Mouse (Mus musculus) testis, adult 2 months (tissue): Measurements from ENCODE around the gene Cma1. TPM values are rescaled to one million over a fixed set of nuclear protein-coding genes. Genes with fewer than 3 reads are reported as not detected.

Source experiments
- H3K27ac ChIP-seq: fragments of 200-500 bp; 2 replicates; pipeline ENCODE4 v1.5.1; 2012; ENCODE audit warnings: low read depth, low read length; ENCODE audit not compliant: control insufficient read depth, insufficient read depth
- H3K27me3 ChIP-seq: fragments of 200-500 bp; 2 replicates; pipeline ENCODE4 v1.6.1; 2012; ENCODE audit warnings: mild to moderate bottlenecking, low read length, moderate library complexity; ENCODE audit not compliant: control insufficient read depth, insufficient read depth
- H3K36me3 ChIP-seq: fragments of 200-500 bp; 2 replicates; pipeline ENCODE4 v1.6.1; 2012; ENCODE audit warnings: mild to moderate bottlenecking, low read length; ENCODE audit not compliant: control insufficient read depth, insufficient read depth
- H3K4me1 ChIP-seq: fragments of 200-500 bp; 2 replicates; pipeline ENCODE4 v1.6.1; 2012; ENCODE audit warnings: low read length; ENCODE audit not compliant: control insufficient read depth, insufficient read depth
- H3K4me3 ChIP-seq: fragments of 200-500 bp; 2 replicates; pipeline ENCODE4 v1.5.1; 2012; ENCODE audit warnings: low read depth, mild to moderate bottlenecking, low read length, moderate library complexity, mixed read lengths; ENCODE audit not compliant: control insufficient read depth
- CTCF ChIP-seq: fragments of 200-500 bp; IDR thresholded peaks from 2 replicates; pipeline ENCODE4 v1.5.1; 2012; ENCODE audit warnings: low read depth, mild to moderate bottlenecking, inconsistent platforms, low read length, moderate library complexity; ENCODE audit not compliant: control insufficient read depth, insufficient read depth, insufficient replicate concordance
- POLR2A ChIP-seq: fragments of 200-500 bp; IDR thresholded peaks from 2 replicates; pipeline ENCODE4 v1.6.1; 2012; ENCODE audit warnings: low read depth, mild to moderate bottlenecking, inconsistent platforms, low read length, moderate library complexity; ENCODE audit not compliant: control insufficient read depth
- polyA plus RNA-seq: library from polyadenylated mRNA; depleted of rRNA; stranded (reverse); fragments of >200 nt; gene quantifications from 2 replicates; pipeline ENCODE4 v1.2.3, GENCODE M21; 2012; rRNA removed

Gene Cma1
- polyA plus RNA-seq, 1 experiment: 0.10 TPM

DNA sequence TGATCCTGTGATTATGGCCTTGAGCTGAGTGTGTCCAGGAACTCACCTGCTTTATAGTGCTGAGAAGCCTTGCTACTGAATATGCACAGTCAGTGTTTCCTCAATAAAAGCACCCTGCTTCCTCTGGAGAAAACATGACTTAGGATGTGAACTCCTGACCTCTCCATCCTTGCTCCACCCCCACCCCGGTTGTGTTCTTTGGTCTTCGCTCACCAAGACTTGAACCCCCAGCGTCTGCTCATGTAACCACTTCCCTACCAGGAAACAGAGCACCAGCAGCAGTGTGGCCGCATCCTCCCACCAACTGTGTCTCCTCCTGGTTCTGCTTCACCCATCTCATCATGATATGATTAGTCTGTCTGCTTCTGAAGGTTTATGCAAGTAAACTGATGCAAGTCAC is 31.1 kb downstream of the Cma1 start:
- Histone ChIP-seq H3K4me1 (no peaks in the 10 kb centered on the region), H3K4me3 (no peak overlapping the region), H3K36me3 (no peaks in the 10 kb centered on the region), H3K27ac (no peak overlapping the region), H3K27me3 (no peaks in the 10 kb centered on the region)
- TF ChIP-seq POLR2A (no peak), CTCF (no peak)

DNA sequence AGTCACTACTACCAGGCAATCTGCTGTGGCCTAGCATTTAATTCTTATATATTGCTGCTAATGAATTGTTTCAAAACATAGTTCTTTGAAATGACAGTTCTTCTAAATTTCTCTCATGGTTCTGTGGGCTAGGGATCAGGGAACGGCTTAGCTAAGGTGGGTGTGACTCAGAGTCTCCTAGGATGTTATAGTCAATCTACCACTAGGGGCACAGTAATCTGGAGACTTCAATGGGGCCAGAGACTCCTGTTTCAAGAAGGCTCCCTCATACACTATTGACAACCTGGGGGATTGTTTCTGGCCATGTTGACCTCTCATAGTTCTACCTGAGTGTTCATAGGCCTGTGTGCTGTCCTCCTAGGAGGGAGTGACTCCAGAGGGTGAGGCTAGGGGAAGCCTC is 39.0 kb downstream of the Cma1 start:
- Histone ChIP-seq H3K27me3 (no peaks in the 10 kb centered on the region), H3K4me1 (peaks cover 3% of the 10 kb centered on the region; the same call in 1 of the 2 replicates), H3K36me3 (no peaks in the 10 kb centered on the region), H3K27ac (no peak overlapping the region), H3K4me3 (no peak overlapping the region)
- TF ChIP-seq CTCF: no peak
- TF ChIP-seq POLR2A: no peak

DNA sequence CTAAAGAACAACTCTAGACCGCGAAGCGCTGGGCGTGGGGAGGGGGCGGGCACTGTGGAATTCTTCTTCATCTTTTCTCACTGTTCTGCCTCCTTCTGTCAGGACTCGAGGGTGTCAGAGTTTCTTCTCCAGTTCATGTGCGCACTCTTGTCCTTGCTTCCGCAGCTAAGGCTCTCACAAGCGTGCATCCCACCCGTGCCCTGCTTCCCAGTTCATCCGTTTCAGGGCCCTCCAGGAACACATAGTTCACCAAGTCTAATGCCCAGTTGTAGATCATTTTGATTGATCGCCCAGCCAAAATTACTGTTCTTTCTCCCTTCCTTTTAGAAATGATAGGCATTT is 44.1 kb downstream of the Cma1 start:
- Histone ChIP-seq H3K4me1 (peaks cover 16% of the 10 kb centered on the region), H3K36me3 (no peaks in the 10 kb centered on the region), H3K27ac (peak overlapping the region; percentile 68), H3K4me3 (peak overlapping the region; percentile 92), H3K27me3 (no peaks in the 10 kb centered on the region)
- TF ChIP-seq POLR2A: no peak
- no peak for TF ChIP-seq CTCF

DNA sequence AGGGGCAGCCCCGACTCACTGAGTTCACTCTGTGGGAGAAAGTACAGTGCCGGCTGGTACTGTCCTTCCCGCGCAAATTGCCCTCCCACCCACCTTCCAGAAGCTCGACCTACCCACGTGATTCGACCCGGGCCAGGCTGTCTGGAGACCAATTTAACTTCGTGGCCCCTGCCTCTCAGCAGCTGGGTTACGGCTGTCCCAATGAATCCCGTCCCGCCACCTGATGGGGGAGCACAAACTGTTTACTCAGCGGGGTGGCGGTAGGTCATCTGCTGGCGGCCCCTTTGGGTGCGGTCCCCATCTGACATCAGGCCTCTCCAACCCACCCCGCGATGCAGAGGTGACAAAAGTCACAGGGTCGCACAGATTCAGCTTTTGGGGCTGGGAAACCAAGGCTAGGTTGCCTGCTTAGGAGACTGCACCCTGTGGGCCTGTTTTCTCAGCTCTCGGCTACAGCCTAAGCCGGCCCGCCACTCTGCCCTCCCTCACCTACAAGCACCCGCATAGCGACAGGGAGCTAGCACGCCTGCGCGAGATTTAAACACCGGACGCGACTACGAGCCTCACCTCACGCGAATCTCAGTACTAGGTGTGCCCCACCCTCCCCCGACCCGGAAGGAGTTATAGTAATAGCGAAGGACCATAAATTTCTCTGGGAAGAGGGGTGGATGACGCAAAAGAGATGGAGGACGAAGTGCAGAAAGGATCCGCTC is 44.6 kb downstream of the Cma1 start, which contains the start of gene Sdr39u1:
Gene Sdr39u1 (minus strand): TSS at position 593 of the 713 bp plus-strand sequence.
- peak; percentile 85 for TF ChIP-seq POLR2A
- TF ChIP-seq CTCF: no peak

DNA sequence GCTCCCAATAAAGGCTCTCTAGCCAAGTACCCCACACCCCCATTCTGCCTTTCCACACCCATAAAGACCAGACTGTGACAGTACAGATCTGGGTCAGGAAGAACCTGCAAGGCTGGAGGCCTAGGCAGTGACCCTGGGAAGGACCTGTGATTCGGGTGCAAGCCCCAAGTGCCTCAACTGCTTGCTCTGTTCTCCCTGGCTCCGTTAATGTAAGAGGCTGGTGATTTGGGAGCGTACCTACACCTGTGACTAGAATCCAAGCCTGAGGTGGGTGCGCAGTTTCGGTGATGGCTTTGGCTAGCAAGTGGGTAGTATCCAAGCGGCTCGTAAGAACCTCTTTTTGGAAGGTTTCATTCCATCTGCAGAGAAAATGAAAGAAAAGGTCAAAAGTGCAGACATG is 45.5 kb downstream of the Cma1 start:
- Histone ChIP-seq H3K4me3 (no peak overlapping the region), H3K27me3 (no peaks in the 10 kb centered on the region), H3K4me1 (peaks cover 16% of the 10 kb centered on the region), H3K27ac (no peak overlapping the region), H3K36me3 (no peaks in the 10 kb centered on the region)
- TF ChIP-seq POLR2A (no peak), CTCF (no peak)

More for the DNA sequence above, 44.6 kb downstream of the Cma1 start, which contains the start of gene Sdr39u1:
- Histone ChIP-seq H3K4me1 (peaks cover 16% of the 10 kb centered on the region), H3K27ac (peak within 1 kb of the TSS; percentile 79), H3K27me3 (no peaks in the 10 kb centered on the region), H3K36me3 (no peaks in the 10 kb centered on the region), H3K4me3 (peak within 1 kb of the TSS; percentile 92)

DNA sequence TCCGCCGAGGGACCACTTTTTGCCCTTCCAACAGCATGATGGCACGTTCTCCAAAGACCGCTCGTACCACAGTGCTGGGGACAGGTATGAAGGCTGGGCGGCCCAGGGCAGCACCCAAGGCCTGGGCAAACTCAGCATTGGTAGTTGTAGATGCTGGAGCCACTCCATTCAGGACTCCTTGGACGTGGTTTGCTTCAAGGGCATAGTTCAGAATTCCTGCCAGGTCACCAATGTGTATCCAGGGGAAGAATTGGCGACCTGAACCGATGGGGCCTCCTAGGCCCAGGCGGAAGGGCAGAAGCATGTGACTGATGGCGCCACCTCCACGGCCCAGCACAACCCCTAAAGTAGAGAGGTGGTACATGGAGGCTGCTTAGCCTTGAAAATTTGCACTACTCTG is 46.8 kb downstream of the Cma1 start:
- Histone ChIP-seq H3K27me3 (no peaks in the 10 kb centered on the region), H3K27ac (no peak overlapping the region), H3K4me1 (peaks cover 16% of the 10 kb centered on the region), H3K4me3 (no peak overlapping the region), H3K36me3 (no peaks in the 10 kb centered on the region)
- TF ChIP-seq POLR2A (no peak), CTCF (no peak)

Other genes with a start within 250 kb of the Cma1 start
- gene Tgm1, start 230.7 kb downstream of the Cma1 start, polyA plus RNA-seq: 0.27 and 0.65 TPM in 2 replicates
- gene Rabggta, start 222.4 kb downstream of the Cma1 start, polyA plus RNA-seq: 40.9 and 41.4 TPM in 2 replicates
- gene Dhrs1, start 199.0 kb downstream of the Cma1 start, polyA plus RNA-seq: 322 and 330 TPM in 2 replicates
- gene Nop9, start 199.0 kb downstream of the Cma1 start, polyA plus RNA-seq: 142 and 144 TPM in 2 replicates
- 0.13 TPM in 1 of 2 replicates, not detected in the other for gene Cideb, start 186.2 kb downstream of the Cma1 start, polyA plus RNA-seq
- gene Ltb4r2, start 183.2 kb downstream of the Cma1 start, polyA plus RNA-seq: 0.07 and 0.11 TPM in 2 replicates
- 0.11 and 0.20 TPM in 2 replicates for gene Ltb4r1, start 178.7 kb downstream of the Cma1 start, polyA plus RNA-seq
- 0.38 and 0.82 TPM in 2 replicates for gene Adcy4, start 160.6 kb downstream of the Cma1 start, polyA plus RNA-seq
- 4.1 and 4.8 TPM in 2 replicates for gene Ripk3, start 155.8 kb downstream of the Cma1 start, polyA plus RNA-seq
- gene Nfatc4, start 121.5 kb downstream of the Cma1 start, polyA plus RNA-seq: 0.58 and 0.83 TPM in 2 replicates
- 0.41 and 0.51 TPM in 2 replicates for gene Nynrin, start 90.7 kb downstream of the Cma1 start, polyA plus RNA-seq
- 1.0 and 1.1 TPM in 2 replicates for gene Cbln3, start 60.3 kb downstream of the Cma1 start, polyA plus RNA-seq
- 5.0 and 5.1 TPM in 2 replicates for gene Khnyn, start 59.7 kb downstream of the Cma1 start, polyA plus RNA-seq
- gene Sdr39u1, start 44.4 kb downstream of the Cma1 start, polyA plus RNA-seq: 50.7 and 55.1 TPM in 2 replicates
- not detected in 2 replicates for gene Cma2, start 6.3 kb upstream of the Cma1 start, polyA plus RNA-seq
- not detected in 2 replicates for gene Mcpt1, start 73.3 kb upstream of the Cma1 start, polyA plus RNA-seq
- gene Mcpt9, start 85.8 kb upstream of the Cma1 start, polyA plus RNA-seq: not detected in 2 replicates
- not detected in 2 replicates for gene Mcpt2, start 97.4 kb upstream of the Cma1 start, polyA plus RNA-seq
- gene Mcpt4, start 117.6 kb upstream of the Cma1 start, polyA plus RNA-seq: 0.16 TPM in 1 of 2 replicates, not detected in the other
- not detected in 2 replicates for gene Mcpt8, start 140.6 kb upstream of the Cma1 start, polyA plus RNA-seq
- not detected in 2 replicates for gene Ctsg, start 157.9 kb upstream of the Cma1 start, polyA plus RNA-seq
- gene Gzme, start 175.9 kb upstream of the Cma1 start, polyA plus RNA-seq: not detected in 2 replicates
- gene Gzmd, start 187.9 kb upstream of the Cma1 start, polyA plus RNA-seq: not detected in 2 replicates
- gene Gzmg, start 214.9 kb upstream of the Cma1 start, polyA plus RNA-seq: not detected in 2 replicates
- gene Gzmn, start 229.9 kb upstream of the Cma1 start, polyA plus RNA-seq: 49.9 and 57.5 TPM in 2 replicates